Mouse (Mus musculus): ENCODE data around the gene Hint1. TPM values are rescaled to one million over a fixed set of nuclear protein-coding genes. Genes with fewer than 3 reads are reported as not detected.

Hint1 gene
- polyA plus RNA-seq, 1 experiment from 2014 or later = 603 TPM

- H3K9me3 ChIP-seq = no peaks in the 10 kb centered on the region
- H3K36me3 ChIP-seq = peaks cover 10% of the 10 kb centered on the region; the same call in 1 of the 2 replicates
- ATAC-seq (ENCODE audit: borderline replicate concordance, extremely low read depth, low FRiP score, low TSS enrichment) = peak; percentile 72
- WGBS = 30% methylated on average over 4 of the region's 4 CpGs
- H3K9ac ChIP-seq = no peak overlapping the region
- H3K4me1 ChIP-seq = peaks cover 20% of the 10 kb centered on the region
- peak overlapping the region; percentile 89 for H3K4me2 ChIP-seq
- no peaks in the 10 kb centered on the region for H3K27me3 ChIP-seq
- H3K27ac ChIP-seq = peak overlapping the region; percentile 19; the same call in 1 of the 2 replicates
- H3K4me3 ChIP-seq = peak overlapping the region; percentile 54
Measured at GRCm38 (mm10) chr11:54903940-54904706, 37.9 kb downstream of the Hint1 start.

- H3K4me3 ChIP-seq = no peak overlapping the region
- no peak overlapping the region for H3K27ac ChIP-seq
- no peak for ATAC-seq (ENCODE audit: borderline replicate concordance, extremely low read depth, low FRiP score, low TSS enrichment)
- H3K4me2 ChIP-seq = no peak overlapping the region
- 81% methylated on average over 3 of the region's 3 CpGs for WGBS
- no peaks in the 10 kb centered on the region for H3K27me3 ChIP-seq
- peaks cover 20% of the 10 kb centered on the region for H3K4me1 ChIP-seq
- H3K9ac ChIP-seq = no peak overlapping the region
- H3K9me3 ChIP-seq = no peaks in the 10 kb centered on the region
- peaks cover 17% of the 10 kb centered on the region; the same call in 1 of the 2 replicates for H3K36me3 ChIP-seq
Measured at GRCm38 (mm10) chr11:54905086-54905485, 38.9 kb downstream of the Hint1 start.

- Histone ChIP-seq H3K36me3 (peaks cover 23% of the 10 kb centered on the region; the same call in 1 of the 2 replicates), H3K4me3 (no peak overlapping the region), H3K4me1 (peaks cover 20% of the 10 kb centered on the region), H3K9ac (no peak overlapping the region), H3K9me3 (no peaks in the 10 kb centered on the region), H3K27me3 (no peaks in the 10 kb centered on the region), H3K27ac (no peak overlapping the region), H3K4me2 (no peak overlapping the region)
- 40% methylated on average over 4 of the region's 4 CpGs for WGBS
- ATAC-seq (ENCODE audit: borderline replicate concordance, extremely low read depth, low FRiP score, low TSS enrichment) = no peak
Measured at GRCm38 (mm10) chr11:54905931-54906330, 39.7 kb downstream of the Hint1 start.

- H3K9me3 ChIP-seq = no peaks in the 10 kb centered on the region
- H3K4me3 ChIP-seq = no peak overlapping the region
- H3K4me1 ChIP-seq = peaks cover 20% of the 10 kb centered on the region
- H3K27me3 ChIP-seq = no peaks in the 10 kb centered on the region
- H3K36me3 ChIP-seq = peaks cover 27% of the 10 kb centered on the region; the same call in 1 of the 2 replicates
- 65% methylated on average over 4 of the region's 4 CpGs for WGBS
- H3K4me2 ChIP-seq = no peak overlapping the region
- no peak for ATAC-seq (ENCODE audit: borderline replicate concordance, extremely low read depth, low FRiP score, low TSS enrichment)
- H3K9ac ChIP-seq = no peak overlapping the region
- H3K27ac ChIP-seq = no peak overlapping the region
Measured at GRCm38 (mm10) chr11:54906466-54906865, 40.3 kb downstream of the Hint1 start.

DNA sequence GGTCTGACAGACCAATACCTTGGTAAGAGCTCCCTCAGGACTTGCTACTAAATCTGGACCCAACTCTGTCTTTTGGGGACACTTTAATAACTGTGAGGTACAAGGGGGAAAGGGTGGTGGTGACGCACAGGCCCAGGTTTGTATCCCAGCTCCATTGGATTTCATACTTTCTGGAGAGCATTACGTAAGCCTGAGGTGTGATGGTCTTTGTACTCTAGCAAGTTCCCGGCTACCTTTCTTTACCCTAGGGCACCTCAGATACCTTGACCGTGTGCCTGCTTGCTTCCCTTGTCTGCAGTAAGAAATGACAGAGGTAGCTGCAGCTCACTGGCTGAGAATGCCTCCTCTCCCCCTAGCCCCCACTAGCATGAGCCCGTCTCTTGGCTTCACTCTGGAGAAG, 41.1 kb downstream of the Hint1 start:
- Histone ChIP-seq H3K4me1 (peaks cover 19% of the 10 kb centered on the region), H3K9ac (no peak overlapping the region), H3K4me3 (no peak overlapping the region), H3K9me3 (no peaks in the 10 kb centered on the region), H3K36me3 (peaks cover 27% of the 10 kb centered on the region; the same call in 1 of the 2 replicates), H3K27me3 (no peaks in the 10 kb centered on the region), H3K27ac (no peak overlapping the region), H3K4me2 (no peak overlapping the region)
- WGBS = 85% methylated on average over 5 of the region's 5 CpGs
- no peak for ATAC-seq (ENCODE audit: borderline replicate concordance, extremely low read depth, low FRiP score, low TSS enrichment)

DNA sequence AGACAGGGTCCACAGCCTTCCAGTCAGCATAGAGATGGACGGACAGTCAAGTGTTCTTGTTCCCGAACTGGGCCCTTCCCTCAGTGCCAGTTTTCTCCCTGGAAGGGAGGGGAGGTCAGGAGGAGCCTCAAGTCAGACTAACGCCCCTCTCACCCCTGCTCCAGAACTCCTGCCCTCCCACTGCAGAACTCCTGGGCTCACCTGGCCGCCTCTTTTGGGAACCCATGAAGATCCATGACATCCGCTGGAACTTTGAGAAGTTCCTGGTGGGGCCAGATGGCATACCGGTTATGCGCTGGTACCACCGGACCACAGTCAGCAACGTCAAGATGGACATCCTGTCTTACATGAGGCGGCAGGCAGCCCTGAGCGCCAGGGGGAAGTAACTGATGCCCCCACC, 43.1 kb downstream of the Hint1 start:
- Histone ChIP-seq H3K4me2 (no peak overlapping the region), H3K4me3 (no peak overlapping the region), H3K9me3 (no peaks in the 10 kb centered on the region), H3K4me1 (peaks cover 2% of the 10 kb centered on the region; the same call in 1 of the 2 replicates), H3K27me3 (no peaks in the 10 kb centered on the region), H3K9ac (no peak overlapping the region), H3K36me3 (peaks cover 34% of the 10 kb centered on the region; the same call in 1 of the 2 replicates), H3K27ac (no peak overlapping the region)
- no peak for ATAC-seq (ENCODE audit: borderline replicate concordance, extremely low read depth, low FRiP score, low TSS enrichment)
- WGBS = 91% methylated on average over 11 of the region's 11 CpGs

DNA sequence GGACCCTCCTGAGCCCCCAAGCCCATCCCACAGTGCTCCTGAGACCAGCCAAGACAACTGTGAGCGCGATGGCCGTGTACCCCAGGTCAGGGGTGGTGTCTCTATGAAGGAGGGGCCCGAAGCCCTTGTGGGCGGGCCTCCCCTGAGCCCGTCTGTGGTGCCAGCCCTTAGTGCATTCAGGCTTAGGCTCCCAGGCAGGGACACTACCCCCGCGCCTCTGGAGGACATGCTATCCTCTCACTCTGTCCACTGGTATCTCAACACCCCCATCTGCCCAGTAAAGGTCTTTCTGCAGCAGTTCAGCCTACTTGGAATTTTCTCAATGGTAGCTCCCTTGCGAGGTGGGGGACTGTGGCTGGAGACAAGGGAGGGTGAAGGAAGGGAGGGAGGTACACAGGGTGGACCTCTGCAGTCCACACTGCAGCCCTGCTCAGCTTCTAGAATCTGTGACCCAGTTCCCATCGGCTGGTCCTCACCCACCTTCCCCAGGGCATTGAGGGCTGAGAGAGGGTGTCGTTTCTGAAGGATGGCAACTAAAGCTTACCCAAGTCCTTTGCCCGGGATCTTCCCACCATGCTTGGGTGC, 44.0 kb downstream of the Hint1 start:
- peaks cover 43% of the 10 kb centered on the region for H3K36me3 ChIP-seq
- H3K27ac ChIP-seq = no peak overlapping the region
- no peak overlapping the region for H3K4me3 ChIP-seq
- H3K9ac ChIP-seq = no peak overlapping the region
- 87% methylated on average over 12 of the region's 12 CpGs for WGBS
- no peak overlapping the region for H3K4me2 ChIP-seq
- H3K9me3 ChIP-seq = no peaks in the 10 kb centered on the region
- no peak for ATAC-seq (ENCODE audit: borderline replicate concordance, extremely low read depth, low FRiP score, low TSS enrichment)
- H3K4me1 ChIP-seq = no peaks in the 10 kb centered on the region
- no peaks in the 10 kb centered on the region for H3K27me3 ChIP-seq

DNA sequence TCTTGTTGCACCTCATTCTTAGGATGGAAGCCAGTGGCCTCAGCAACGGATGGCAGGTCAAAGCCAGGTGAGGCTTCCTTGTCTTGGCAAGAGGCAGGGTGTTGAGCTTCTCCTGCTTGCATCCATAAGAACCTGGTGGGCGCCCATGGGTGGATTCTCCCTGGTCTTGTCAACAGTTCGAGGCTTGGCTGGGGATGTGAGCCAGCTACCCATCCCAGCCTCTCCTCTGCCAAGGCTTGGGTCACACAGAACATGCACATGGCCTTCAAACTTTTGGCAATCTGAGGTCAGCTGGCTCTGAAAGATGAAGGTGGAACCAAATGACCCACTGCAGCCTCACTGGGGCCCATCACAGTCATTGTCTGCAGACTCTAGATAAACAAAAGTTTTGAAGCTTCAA, 45.0 kb downstream of the Hint1 start:
- Histone ChIP-seq H3K9ac (no peak overlapping the region), H3K9me3 (no peaks in the 10 kb centered on the region), H3K4me1 (no peaks in the 10 kb centered on the region), H3K4me2 (no peak overlapping the region), H3K4me3 (no peak overlapping the region), H3K36me3 (peaks cover 45% of the 10 kb centered on the region), H3K27me3 (no peaks in the 10 kb centered on the region), H3K27ac (no peak overlapping the region)
- 92% methylated on average over 3 of the region's 3 CpGs for WGBS
- no peak for ATAC-seq (ENCODE audit: borderline replicate concordance, extremely low read depth, low FRiP score, low TSS enrichment)

- 83% methylated on average over 7 of the region's 7 CpGs for WGBS
- no peaks in the 10 kb centered on the region for H3K27me3 ChIP-seq
- H3K9ac ChIP-seq = no peak overlapping the region
- no peaks in the 10 kb centered on the region for H3K9me3 ChIP-seq
- peaks cover 47% of the 10 kb centered on the region for H3K36me3 ChIP-seq
- no peak for ATAC-seq (ENCODE audit: borderline replicate concordance, extremely low read depth, low FRiP score, low TSS enrichment)
- no peak overlapping the region for H3K4me2 ChIP-seq
- no peak overlapping the region for H3K27ac ChIP-seq
- H3K4me1 ChIP-seq = no peaks in the 10 kb centered on the region
- no peak overlapping the region for H3K4me3 ChIP-seq
Measured at GRCm38 (mm10) chr11:54911671-54912502, 45.7 kb downstream of the Hint1 start.

- Histone ChIP-seq H3K9me3 (no peaks in the 10 kb centered on the region), H3K27ac (no peak overlapping the region), H3K9ac (no peak overlapping the region), H3K27me3 (no peaks in the 10 kb centered on the region), H3K4me1 (no peaks in the 10 kb centered on the region), H3K4me3 (no peak overlapping the region), H3K36me3 (peaks cover 56% of the 10 kb centered on the region), H3K4me2 (no peak overlapping the region)
- ATAC-seq (ENCODE audit: borderline replicate concordance, extremely low read depth, low FRiP score, low TSS enrichment) = no peak
- WGBS = 78% methylated on average over 9 of the region's 9 CpGs
Measured at GRCm38 (mm10) chr11:54912503-54913316, 46.5 kb downstream of the Hint1 start.

DNA sequence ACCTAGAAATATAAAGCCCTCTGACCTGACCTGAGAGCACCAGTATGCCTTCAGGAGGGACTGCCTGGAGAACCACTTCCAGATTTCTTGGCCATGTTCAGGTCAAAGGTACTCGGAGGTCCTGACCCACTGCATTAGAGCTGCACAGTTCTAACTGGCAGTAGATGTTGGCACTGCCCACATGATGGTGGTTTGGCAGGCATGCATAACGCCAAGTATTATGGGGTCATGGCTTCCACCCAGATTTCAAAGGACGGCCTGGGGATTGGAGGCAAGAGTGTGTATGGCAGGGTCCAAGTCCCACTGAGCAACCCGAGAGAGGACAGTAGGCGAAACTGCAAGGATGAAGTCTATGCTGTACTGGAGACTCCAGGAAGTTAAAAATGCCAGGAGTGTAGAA, 47.7 kb downstream of the Hint1 start:
- H3K4me1 ChIP-seq = no peaks in the 10 kb centered on the region
- no peak overlapping the region for H3K4me3 ChIP-seq
- H3K27ac ChIP-seq = no peak overlapping the region
- no peaks in the 10 kb centered on the region for H3K9me3 ChIP-seq
- no peak overlapping the region for H3K9ac ChIP-seq
- WGBS = 93% methylated on average over 5 of the region's 5 CpGs
- H3K27me3 ChIP-seq = no peaks in the 10 kb centered on the region
- peaks cover 60% of the 10 kb centered on the region for H3K36me3 ChIP-seq
- no peak overlapping the region for H3K4me2 ChIP-seq
- no peak for ATAC-seq (ENCODE audit: borderline replicate concordance, extremely low read depth, low FRiP score, low TSS enrichment)
